Mouse (Mus musculus) neural tube, embryonic 12.5 days (tissue): ENCODE data around the gene Mrnip. TPM values are rescaled to one million over a fixed set of nuclear protein-coding genes. Genes with fewer than 3 reads are reported as not detected.

Experiments used
- ATAC-seq: fragments of 200-750 bp; cut with Nextera tagmentation; 2 replicates; pipeline ENCODE4 v1.8.0; 2017; ENCODE audit warnings: low read depth, mild to moderate bottlenecking, moderate TSS enrichment, moderate library complexity; ENCODE audit not compliant: low FRiP score
- H3K27ac ChIP-seq: fragments of 300-500 bp; sonication (generic); 2 replicates; pipeline ENCODE4 v1.5.1; 2016
- H3K27me3 ChIP-seq: fragments of 300-500 bp; sonication (generic); replicated peaks from 2 replicates; pipeline ENCODE4 v1.6.1; 2016; ENCODE audit warnings: mild to moderate bottlenecking
- H3K36me3 ChIP-seq: fragments of 300-500 bp; sonication (generic); 2 replicates; pipeline ENCODE4 v1.6.1; 2016; ENCODE audit warnings: mild to moderate bottlenecking
- H3K4me1 ChIP-seq: fragments of 300-500 bp; sonication (generic); 2 replicates; pipeline ENCODE4 v1.6.1; 2016
- H3K4me2 ChIP-seq: fragments of 300-500 bp; sonication (generic); replicated peaks from 2 replicates; pipeline ENCODE4 v1.6.1; 2016; ENCODE audit warnings: mild to moderate bottlenecking
- H3K4me3 ChIP-seq: fragments of 300-500 bp; sonication (generic); 2 replicates; pipeline ENCODE4 v1.5.1; 2016
- H3K9ac ChIP-seq: fragments of 300-500 bp; sonication (generic); 2 replicates; pipeline ENCODE4 v1.6.1; 2016; ENCODE audit warnings: mild to moderate bottlenecking
- H3K9me3 ChIP-seq: fragments of 300-500 bp; sonication (generic); 2 replicates; pipeline ENCODE4 v1.6.1; 2016; ENCODE audit warnings: mild to moderate bottlenecking
- WGBS: fragments of 180-500 bp; shearing (Covaris S2); methylation state at CpG from one replicate; pipeline ENCODE4 v1.1.7; 2016; 5-methylcytosine and 5-hydroxymethylcytosine counted together
- polyA plus RNA-seq: library from polyadenylated mRNA; unstranded; fragments of >200 nt; fragmentation: Nextera tagmentation; extraction: Ambion mirVana; gene quantifications from 2 replicates; pipeline ENCODE4 v1.2.1, GENCODE M21; 2016

The Mrnip gene
- polyA plus RNA-seq, 1 experiment from 2014 or later, result 22.4 TPM

DNA sequence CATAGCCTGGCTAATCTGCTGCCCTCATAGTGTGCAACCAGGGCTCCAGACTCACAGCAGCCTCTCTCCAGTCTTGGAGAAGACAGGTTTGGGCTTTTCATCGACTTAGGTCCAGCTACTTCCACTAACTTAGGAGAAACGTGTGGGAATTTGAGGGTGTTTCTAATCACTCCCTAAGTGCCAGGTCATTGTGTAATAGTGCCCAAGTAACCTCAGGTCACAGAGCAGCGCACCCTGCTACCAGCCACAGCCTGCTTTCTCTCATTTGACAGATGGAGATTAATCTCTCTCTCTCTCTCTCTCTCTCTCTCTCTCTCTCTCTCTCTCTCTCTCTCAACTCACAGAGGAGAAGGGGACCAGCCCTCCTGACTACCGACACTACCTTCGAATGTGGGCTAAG is 5.9 kb upstream of the Mrnip start:
- no peak for ATAC-seq
- H3K9me3 ChIP-seq, result no peaks in the 10 kb centered on the region
- H3K36me3 ChIP-seq, result peaks cover 64% of the 10 kb centered on the region
- H3K4me3 ChIP-seq, result no peak overlapping the region
- no peaks in the 10 kb centered on the region for H3K4me1 ChIP-seq
- no peak overlapping the region for H3K27ac ChIP-seq
- no peak overlapping the region for H3K9ac ChIP-seq
- no peak overlapping the region for H3K4me2 ChIP-seq
- no peaks in the 10 kb centered on the region for H3K27me3 ChIP-seq
- 88% methylated on average over 5 of the region's 5 CpGs for WGBS

DNA sequence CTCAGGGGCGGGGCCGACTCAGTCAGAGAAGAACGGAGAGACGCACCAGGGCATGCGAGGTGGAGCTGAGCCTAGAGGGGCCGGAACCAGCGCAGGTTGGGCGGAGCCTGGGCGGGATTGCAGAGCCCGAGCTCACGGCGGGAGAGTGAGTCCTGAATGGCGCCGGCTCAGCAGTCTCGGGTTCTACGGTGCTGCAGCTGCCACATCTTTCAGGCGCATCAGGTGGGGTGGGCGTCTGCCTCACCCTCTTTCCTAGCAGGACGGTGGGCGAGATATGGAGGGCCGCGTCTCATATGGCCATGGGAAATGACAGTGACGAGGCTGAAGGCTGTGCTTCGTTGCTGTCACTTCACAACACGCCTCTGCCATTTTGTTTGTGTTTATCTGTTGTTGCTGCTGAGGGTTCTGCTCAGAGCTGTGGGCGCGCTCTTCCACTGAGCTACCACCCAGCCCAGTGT is 515 bp downstream of the Mrnip start:
- no peaks in the 10 kb centered on the region for H3K9me3 ChIP-seq
- peak; percentile 99 for ATAC-seq
- peak overlapping the region; percentile 66 for H3K4me3 ChIP-seq
- peak overlapping the region; percentile 65 for H3K9ac ChIP-seq
- 0% methylated on average over 27 of the region's 27 CpGs for WGBS
- H3K4me1 ChIP-seq, result peaks cover 6% of the 10 kb centered on the region
- peak overlapping the region; percentile 22; the same call in 1 of the 2 replicates for H3K27ac ChIP-seq
- peak overlapping the region; percentile 74 for H3K4me2 ChIP-seq
- H3K27me3 ChIP-seq, result no peaks in the 10 kb centered on the region
- H3K36me3 ChIP-seq, result peaks cover 40% of the 10 kb centered on the region

DNA sequence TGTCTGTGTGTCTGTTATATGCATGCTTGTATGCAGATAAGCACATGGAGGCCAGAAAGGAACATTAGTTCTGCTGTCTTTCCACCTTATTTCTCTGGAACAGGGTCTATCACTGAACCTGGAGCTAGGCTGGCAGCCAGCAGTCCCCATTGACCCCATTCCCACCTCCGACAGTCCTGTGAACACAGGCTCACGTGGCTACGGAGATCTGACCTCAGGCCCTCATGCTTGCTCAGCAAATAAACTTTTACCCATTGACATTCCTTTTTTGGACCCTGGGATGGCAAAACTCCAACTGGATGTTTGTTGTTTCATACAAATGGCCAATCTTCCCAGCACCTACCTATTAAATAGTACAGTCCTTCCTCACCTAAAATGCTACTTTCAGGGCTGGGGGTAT is 2.1 kb downstream of the Mrnip start:
- 87% methylated on average over 3 of the region's 3 CpGs for WGBS
- no peak overlapping the region for H3K4me2 ChIP-seq

DNA sequence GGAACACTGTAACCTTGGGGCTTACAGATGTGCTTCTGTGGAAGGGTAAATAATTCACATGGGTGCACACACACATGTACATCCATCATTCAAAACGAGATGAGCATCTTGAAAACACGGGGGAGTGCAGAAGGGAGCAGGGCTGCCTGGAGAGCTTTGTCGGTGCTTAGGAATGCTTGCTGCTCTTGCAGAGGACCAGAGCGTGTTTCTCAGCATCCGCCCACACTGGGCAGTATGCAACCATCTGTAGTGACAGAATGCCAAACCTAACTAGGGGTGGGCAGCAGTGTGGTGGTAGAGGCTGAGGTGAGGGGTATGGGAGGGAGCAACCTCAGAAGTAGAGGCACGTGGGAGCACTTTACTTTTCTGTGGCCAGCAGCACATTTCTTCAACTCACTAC is 2.9 kb downstream of the Mrnip start:
- WGBS, result 77% methylated on average over 6 of the region's 6 CpGs
- H3K9me3 ChIP-seq, result no peaks in the 10 kb centered on the region
- no peak overlapping the region for H3K9ac ChIP-seq
- H3K36me3 ChIP-seq, result peaks cover 27% of the 10 kb centered on the region
- no peaks in the 10 kb centered on the region for H3K27me3 ChIP-seq
- H3K4me3 ChIP-seq, result no peak overlapping the region
- peaks cover 6% of the 10 kb centered on the region for H3K4me1 ChIP-seq
- no peak overlapping the region for H3K27ac ChIP-seq
- H3K4me2 ChIP-seq, result no peak overlapping the region
- ATAC-seq, result no peak

More for the DNA sequence above, 2.1 kb downstream of the Mrnip start:
- Histone ChIP-seq H3K9me3 (no peaks in the 10 kb centered on the region), H3K4me3 (no peak overlapping the region), H3K27me3 (no peaks in the 10 kb centered on the region), H3K27ac (no peak overlapping the region), H3K9ac (no peak overlapping the region), H3K36me3 (peaks cover 30% of the 10 kb centered on the region), H3K4me1 (peaks cover 6% of the 10 kb centered on the region)
- ATAC-seq, result no peak

DNA sequence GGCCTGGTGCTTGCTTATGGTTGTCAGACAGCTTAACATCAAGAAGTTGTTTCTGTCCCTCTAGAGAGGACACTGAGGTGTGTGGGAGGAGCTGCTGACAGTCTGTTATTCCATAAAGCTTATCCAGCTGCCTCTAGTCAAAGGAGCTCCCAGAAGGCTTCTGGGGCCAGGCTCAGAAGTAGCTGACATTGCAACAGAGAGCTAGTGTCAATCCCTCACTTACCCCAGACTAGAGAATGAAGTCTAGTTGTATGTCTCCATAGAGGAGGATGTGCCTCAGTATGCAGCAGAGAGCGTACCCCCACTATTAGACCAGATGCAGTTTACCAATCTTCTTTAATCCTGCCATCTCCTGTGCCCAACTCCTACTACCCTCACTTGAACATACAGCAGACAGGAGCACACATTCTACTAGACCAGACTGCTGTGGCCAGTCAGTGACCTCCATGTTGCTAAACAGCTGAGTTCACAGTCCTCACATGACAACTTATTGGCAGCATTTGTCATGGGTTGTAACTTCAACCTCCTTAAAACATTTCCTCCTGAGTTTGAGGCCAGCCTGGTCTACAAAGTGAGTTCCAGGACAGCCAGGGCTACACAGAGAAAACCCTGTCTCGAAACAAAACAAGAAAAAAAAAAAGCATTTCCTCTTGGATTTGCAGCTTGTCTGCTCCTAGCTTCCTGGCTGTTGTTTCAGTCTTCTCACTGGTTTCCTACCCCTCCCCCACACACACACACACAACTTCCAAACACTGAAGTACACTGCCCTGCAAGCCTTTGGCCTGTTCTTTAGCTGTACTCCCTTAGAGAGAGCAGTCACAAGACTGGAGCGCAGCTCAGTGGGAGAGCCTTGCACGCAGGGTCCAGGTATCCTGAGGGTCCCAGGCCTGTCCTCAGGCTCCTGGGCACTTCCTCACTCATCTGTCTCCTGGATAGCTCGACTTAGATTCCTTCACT is 4.6 kb downstream of the Mrnip start:
- no peaks in the 10 kb centered on the region for H3K27me3 ChIP-seq
- no peak for ATAC-seq
- WGBS, result 85% methylated on average over 5 of the region's 5 CpGs
- no peak overlapping the region for H3K27ac ChIP-seq
- H3K36me3 ChIP-seq, result peaks cover 39% of the 10 kb centered on the region
- H3K4me2 ChIP-seq, result no peak overlapping the region
- H3K9ac ChIP-seq, result no peak overlapping the region
- no peak overlapping the region for H3K4me3 ChIP-seq
- peaks cover 6% of the 10 kb centered on the region for H3K4me1 ChIP-seq
- H3K9me3 ChIP-seq, result no peaks in the 10 kb centered on the region

DNA sequence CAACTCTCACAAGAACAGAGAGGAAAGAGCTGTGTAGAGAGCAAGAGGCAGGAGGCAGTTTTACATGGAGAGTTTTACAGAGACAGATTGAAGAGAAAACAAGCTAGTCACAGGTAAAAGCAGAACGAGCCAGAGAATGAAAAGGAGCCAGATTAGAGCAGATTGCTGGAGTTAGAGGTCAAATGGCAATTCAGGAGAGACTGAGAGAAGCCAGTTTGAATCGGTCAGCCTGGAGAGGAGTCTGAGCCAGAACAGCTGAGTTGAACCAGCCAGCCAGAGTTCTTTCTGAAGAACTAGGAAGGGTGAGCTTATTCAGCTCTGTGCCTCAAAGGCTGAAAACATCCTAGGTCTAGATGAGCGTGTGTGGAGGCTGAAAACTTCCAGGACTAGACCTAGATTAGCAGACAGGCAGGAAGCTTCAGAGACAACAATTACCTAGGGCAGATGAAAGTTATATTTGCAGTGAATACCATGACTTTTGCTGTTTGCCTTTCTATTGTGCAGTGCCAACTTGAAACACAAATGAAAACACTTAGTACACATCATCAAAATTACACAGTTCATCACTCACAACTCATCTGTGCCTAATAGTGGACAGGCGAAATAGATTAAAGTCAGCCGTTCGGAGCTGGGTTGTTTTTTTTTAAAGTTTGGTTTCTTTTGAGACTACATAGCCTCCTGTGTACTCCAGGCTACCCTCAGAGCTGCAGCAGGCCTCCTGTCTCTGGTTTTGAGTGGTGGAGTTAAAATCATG is 6.4 kb downstream of the Mrnip start:
- H3K4me3 ChIP-seq, result no peak overlapping the region
- no peaks in the 10 kb centered on the region for H3K9me3 ChIP-seq
- no peak overlapping the region for H3K27ac ChIP-seq
- H3K27me3 ChIP-seq, result no peaks in the 10 kb centered on the region
- WGBS, result 81% methylated on average over 6 of the region's 6 CpGs
- no peak overlapping the region for H3K9ac ChIP-seq
- no peak for ATAC-seq
- no peaks in the 10 kb centered on the region; the same call in 1 of the 2 replicates for H3K4me1 ChIP-seq
- H3K4me2 ChIP-seq, result no peak overlapping the region
- H3K36me3 ChIP-seq, result peaks cover 42% of the 10 kb centered on the region

DNA sequence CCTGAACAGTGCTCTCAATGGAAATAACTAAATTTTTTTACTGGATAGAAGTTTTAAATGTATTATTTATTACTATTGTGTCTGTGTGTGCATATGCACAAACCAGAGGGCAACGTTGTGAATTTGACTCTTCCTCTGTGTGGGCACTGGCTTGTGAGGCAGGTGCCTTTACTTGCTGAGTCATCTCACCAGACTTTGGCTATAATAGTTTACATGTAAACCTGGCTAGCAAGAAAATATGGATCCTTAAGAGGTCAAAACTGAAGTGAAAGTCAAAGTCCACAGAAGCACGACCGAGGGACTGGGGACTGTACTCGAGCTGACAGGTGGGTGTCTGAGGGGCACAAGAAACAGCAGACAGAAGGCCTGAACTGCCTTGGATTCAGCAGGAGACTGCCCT is 8.5 kb downstream of the Mrnip start:
- 92% methylated on average over 4 of the region's 4 CpGs for WGBS
- Histone ChIP-seq H3K36me3 (peaks cover 33% of the 10 kb centered on the region), H3K27ac (no peak overlapping the region), H3K9me3 (no peaks in the 10 kb centered on the region), H3K27me3 (no peaks in the 10 kb centered on the region), H3K4me3 (no peak overlapping the region), H3K4me2 (no peak overlapping the region), H3K4me1 (no peaks in the 10 kb centered on the region), H3K9ac (no peak overlapping the region)
- no peak for ATAC-seq

DNA sequence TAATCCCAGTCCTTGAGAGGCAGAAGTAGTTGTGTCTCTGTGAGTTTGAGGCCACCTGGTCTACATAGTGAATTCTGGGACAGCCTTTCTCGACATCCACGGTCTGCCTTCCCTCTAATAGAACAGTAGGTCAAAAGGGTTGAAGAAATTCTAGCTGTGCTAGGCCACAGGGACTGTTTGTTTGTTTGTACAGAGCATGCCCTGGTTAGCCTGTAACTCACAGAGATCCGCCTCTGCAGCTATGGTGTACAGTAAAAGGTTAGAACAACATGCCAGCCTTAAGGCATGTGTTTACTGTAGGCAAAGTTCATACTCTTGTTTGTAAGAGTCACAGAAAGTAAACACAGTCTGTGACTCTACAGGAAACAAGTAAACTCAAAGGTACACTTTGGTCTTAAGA is 10.5 kb downstream of the Mrnip start:
- Histone ChIP-seq H3K9me3 (no peaks in the 10 kb centered on the region), H3K4me3 (no peak overlapping the region), H3K27ac (no peak overlapping the region), H3K9ac (no peak overlapping the region), H3K27me3 (no peaks in the 10 kb centered on the region), H3K36me3 (peaks cover 24% of the 10 kb centered on the region), H3K4me1 (no peaks in the 10 kb centered on the region), H3K4me2 (no peak overlapping the region)
- no peak for ATAC-seq
- 86% methylated on average over 3 of the region's 3 CpGs for WGBS

DNA sequence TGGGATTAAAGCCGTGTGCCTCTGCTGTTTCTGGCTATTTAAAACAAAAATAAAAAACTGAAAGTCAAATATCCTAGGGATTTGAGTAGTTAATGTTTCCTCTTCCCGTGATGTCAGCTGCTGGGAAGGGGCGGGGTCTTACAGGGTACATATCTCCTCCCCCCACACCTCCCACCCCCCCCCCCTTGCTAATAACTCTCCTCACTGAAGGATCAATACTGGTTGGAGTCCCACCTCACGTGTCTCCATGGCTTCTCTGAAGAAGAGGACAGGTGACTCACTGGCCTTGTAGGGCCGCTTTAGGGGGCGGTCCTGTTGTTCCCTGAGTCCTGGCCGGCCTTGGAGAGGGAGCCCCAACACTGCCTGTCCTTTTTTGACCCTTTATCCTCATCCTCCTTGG is 14.4 kb downstream of the Mrnip start:
- Histone ChIP-seq H3K9ac (no peak overlapping the region), H3K27me3 (no peaks in the 10 kb centered on the region), H3K4me1 (no peaks in the 10 kb centered on the region), H3K36me3 (peaks cover 4% of the 10 kb centered on the region), H3K9me3 (no peaks in the 10 kb centered on the region), H3K4me2 (no peak overlapping the region), H3K27ac (no peak overlapping the region), H3K4me3 (no peak overlapping the region)
- 85% methylated on average over 7 of the region's 7 CpGs for WGBS
- ATAC-seq, result no peak

DNA sequence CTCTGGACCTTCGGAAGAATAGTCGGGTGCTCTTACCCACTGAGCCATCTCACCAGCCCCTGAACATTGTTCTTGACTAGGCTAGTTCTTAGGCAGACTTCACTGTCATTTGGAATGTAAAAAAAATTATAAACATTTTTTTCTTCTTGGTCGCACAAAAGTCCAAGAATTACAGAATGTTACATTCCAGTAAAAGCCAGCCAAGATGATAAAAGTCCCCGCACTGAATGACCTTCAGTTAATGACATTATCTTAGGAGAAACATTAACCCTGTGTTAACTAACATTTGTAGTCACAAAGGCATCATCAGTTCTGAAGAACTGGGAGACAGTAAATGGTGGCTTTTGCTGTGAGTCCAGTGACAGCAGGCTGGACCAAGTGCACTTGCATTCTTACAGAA is 16.1 kb downstream of the Mrnip start:
- 89% methylated on average over 4 of the region's 4 CpGs for WGBS
- Histone ChIP-seq H3K4me3 (no peak overlapping the region), H3K4me1 (no peaks in the 10 kb centered on the region), H3K27ac (no peak overlapping the region), H3K4me2 (no peak overlapping the region), H3K27me3 (no peaks in the 10 kb centered on the region), H3K9me3 (no peaks in the 10 kb centered on the region), H3K36me3 (no peaks in the 10 kb centered on the region; the same call in none of the 2 replicates), H3K9ac (no peak overlapping the region)
- ATAC-seq, result no peak

DNA sequence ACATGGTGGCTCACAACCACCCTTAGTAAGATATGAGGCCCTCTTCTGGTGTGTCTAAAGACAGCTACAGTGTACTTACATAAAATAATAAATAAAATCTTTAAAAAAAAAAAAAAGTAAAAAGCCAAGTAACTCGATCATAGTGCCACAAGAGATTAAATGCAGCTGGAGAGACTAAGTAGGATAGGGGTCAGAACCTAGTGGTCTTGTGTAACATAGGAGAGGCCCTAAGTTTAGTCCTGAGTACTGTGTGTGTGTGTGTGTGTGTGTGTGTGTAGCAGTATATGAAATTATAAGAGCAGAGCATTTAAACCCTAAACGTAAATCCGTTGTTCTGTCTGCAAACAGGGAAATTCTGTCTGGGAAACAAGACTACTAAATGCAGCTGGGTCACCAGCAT is 18.0 kb downstream of the Mrnip start:
- no peak for ATAC-seq
- Histone ChIP-seq H3K4me3 (no peak overlapping the region), H3K4me1 (no peaks in the 10 kb centered on the region), H3K36me3 (peaks cover 7% of the 10 kb centered on the region), H3K4me2 (no peak overlapping the region), H3K27ac (no peak overlapping the region), H3K9me3 (no peaks in the 10 kb centered on the region), H3K27me3 (no peaks in the 10 kb centered on the region), H3K9ac (no peak overlapping the region)
- 93% methylated on average over 3 of the region's 3 CpGs for WGBS

DNA sequence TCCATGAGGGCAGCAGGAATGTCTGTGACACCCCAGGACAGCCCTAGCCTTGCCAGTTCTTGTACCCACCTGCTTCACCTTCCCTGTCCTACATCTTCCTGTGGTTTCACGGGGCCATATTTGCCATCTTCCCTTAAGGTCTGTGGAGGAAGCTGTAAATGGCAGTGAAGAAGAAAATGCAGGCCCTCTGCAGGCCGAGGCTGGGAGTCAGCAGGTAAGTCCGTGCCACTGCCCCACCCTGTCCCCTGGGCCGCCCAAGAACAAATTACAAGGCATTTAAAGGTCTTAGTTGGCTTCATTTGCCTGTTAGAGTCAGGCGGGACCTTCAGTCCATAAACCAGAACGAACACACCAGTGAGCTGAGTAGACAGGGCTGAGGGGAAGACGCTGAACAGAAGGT is 19.8 kb downstream of the Mrnip start:
- no peak for ATAC-seq
- Histone ChIP-seq H3K9me3 (no peaks in the 10 kb centered on the region), H3K36me3 (peaks cover 21% of the 10 kb centered on the region), H3K27me3 (no peaks in the 10 kb centered on the region), H3K4me1 (no peaks in the 10 kb centered on the region), H3K4me2 (no peak overlapping the region), H3K4me3 (no peak overlapping the region), H3K9ac (no peak overlapping the region), H3K27ac (no peak overlapping the region)
- WGBS, result 74% methylated on average over 7 of the region's 7 CpGs
